Mouse (Mus musculus): ENCODE results near the gene 1190005I06Rik.

GRCm38 (mm10) chr8:120642031-120642662, 5.3 kb downstream of the 1190005I06Rik start:
- peak; percentile 29 for TF ChIP-seq CTCF (conservative IDR thresholded peaks at IDR 0.05; ENCODE audit: low read length)
- TF ChIP-seq POU5F1 (IDR thresholded peaks at IDR 0.05; ENCODE audit: borderline replicate concordance, low read length) = no peak
- TF ChIP-seq NANOG (IDR thresholded peaks at IDR 0.05; ENCODE audit: borderline replicate concordance, low read length) = no peak

Measured in E14TG2a.4 (cell line).